Mouse (Mus musculus): ENCODE data around the gene Olfr1463.
A peak's percentile ranks its signal among the peaks of the same experiment; 100 is the strongest.

Olfr1463 gene

DNA sequence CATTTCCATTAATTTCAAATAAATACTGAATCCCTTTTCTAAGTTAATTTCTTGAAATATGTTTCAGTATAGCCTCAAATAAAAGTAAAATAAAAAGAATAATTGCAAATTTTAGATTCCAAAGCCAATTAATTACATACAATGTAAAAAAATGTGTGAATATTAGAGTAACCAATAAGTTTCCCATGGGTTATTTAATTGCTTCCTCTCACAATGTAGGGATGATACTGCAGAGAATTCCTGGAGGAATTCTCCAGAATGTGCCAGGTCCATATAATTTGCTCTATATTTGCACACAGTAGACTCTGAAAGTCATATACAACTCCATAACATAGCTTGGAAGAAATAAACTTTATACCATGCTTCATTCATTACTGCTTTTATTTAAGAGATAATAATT, at the start of gene Olfr1463:
Gene Olfr1463, plus strand, starts transcription at position 301 of the 400 bp plus-strand sequence.
- no peak for DNase-seq (ENCODE audit: extremely low read depth, insufficient read length, low spot score)

DNA sequence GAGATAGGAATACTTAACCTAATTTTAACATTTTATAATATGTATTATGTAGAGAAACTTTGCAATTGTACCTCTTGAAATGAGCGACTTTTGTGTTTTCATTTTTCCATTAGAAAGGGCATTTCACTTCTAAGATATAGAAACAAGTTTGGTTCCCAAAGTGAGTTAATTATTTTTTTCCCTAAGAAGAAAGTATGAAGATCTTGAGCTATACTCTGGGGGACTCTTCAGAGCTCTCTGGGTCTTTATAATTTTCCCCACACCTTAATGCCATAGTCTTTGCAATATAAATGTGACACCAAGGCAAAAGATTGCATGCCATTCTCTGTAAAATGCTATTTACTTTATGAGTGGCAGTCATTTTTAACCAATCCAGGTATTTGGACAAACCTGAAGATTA, 45.7 kb upstream of the Olfr1463 start, which contains the start of gene Olfr1462:
Gene Olfr1462, plus strand, starts transcription at position 301 of the 400 bp plus-strand sequence.
- DNase-seq (ENCODE audit: extremely low read depth, insufficient read length, low spot score): no peak

DNA sequence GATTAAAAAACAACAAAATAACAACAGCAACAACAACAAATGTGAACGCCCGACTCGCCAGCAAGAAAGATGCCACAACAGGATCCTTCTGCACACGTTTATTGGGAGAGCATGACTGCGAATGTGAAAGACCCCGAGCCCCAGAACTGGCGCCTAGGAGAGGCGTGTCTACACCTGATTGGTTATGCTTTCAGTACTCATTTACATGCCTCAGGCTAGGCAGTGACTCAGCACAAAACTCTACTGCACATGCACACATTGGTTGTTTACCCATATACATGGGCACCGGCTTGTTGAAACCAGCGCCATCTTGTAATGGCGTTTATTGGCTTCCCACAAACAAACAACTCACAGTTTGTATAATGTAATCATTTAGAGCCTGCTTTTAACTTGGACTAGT, 9.5 kb upstream of the Olfr1463 start:
- peak; percentile 2 for DNase-seq (ENCODE audit: extremely low read depth, insufficient read length, low spot score)
